Mouse (Mus musculus) lung, postnatal 4 days (tissue): ENCODE results near the gene Tmc6.
"Not testable (repeated sequence)": the region's sequence is repeated elsewhere in the genome, so short reads cannot be mapped to it uniquely, and the experiment has no call there.

Source experiments
- DNase-seq, 2 experiments: peaks; one replicate each; pipeline ENCODE4 v3.0.0; 2021

Gene Tmc6

GRCm38 (mm10) chr11:117810401-117811046 lies 28.5 kb upstream of the Tmc6 start:
- peak; percentile 91 to 92 for DNase-seq

- peak; percentile 85 to 88 for DNase-seq
Observed at GRCm38 (mm10) chr11:117809407-117810311, 27.7 kb upstream of the Tmc6 start, which contains the start of the genes Gm20708 and Syngr2. Gene Gm20708, plus strand, starts transcription at chr11:117809668. Gene Syngr2, plus strand, starts transcription at chr11:117809668.

- no peak for DNase-seq
Observed at GRCm38 (mm10) chr11:117806781-117807180, 24.8 kb upstream of the Tmc6 start.

GRCm38 (mm10) chr11:117803166-117803688 lies 21.2 kb upstream of the Tmc6 start:
- DNase-seq, result no peak

GRCm38 (mm10) chr11:117801650-117802049 lies 19.7 kb upstream of the Tmc6 start:
- DNase-seq, result no peak

GRCm38 (mm10) chr11:117800038-117800437 lies 18.0 kb upstream of the Tmc6 start:
- DNase-seq, result no peak

GRCm38 (mm10) chr11:117799174-117799573 lies 17.2 kb upstream of the Tmc6 start:
- no peak for DNase-seq

- no peak for DNase-seq
Observed at GRCm38 (mm10) chr11:117798160-117798541, 16.2 kb upstream of the Tmc6 start.

GRCm38 (mm10) chr11:117797511-117798159 lies 15.6 kb upstream of the Tmc6 start, which contains the start of gene 6030468B19Rik:
Gene 6030468B19Rik, plus strand, starts transcription at chr11:117797660.
- no peak for DNase-seq

GRCm38 (mm10) chr11:117796954-117797353 lies 15.0 kb upstream of the Tmc6 start:
- no peak for DNase-seq

- no peak for DNase-seq
Observed at GRCm38 (mm10) chr11:117794035-117794551, 12.1 kb upstream of the Tmc6 start.

- peak; percentile 87 to 89 for DNase-seq
Observed at GRCm38 (mm10) chr11:117792281-117792888, 10.4 kb upstream of the Tmc6 start.

GRCm38 (mm10) chr11:117791441-117791761 lies 9.4 kb upstream of the Tmc6 start:
- DNase-seq, result no peak

GRCm38 (mm10) chr11:117790703-117791440 lies 8.9 kb upstream of the Tmc6 start:
- DNase-seq, result peak; percentile 45 to 71

- DNase-seq, result peak; percentile 74 to 84
Observed at GRCm38 (mm10) chr11:117790286-117790685, 8.3 kb upstream of the Tmc6 start.

GRCm38 (mm10) chr11:117788481-117788880 lies 6.5 kb upstream of the Tmc6 start:
- DNase-seq, result not testable (repeated sequence)

GRCm38 (mm10) chr11:117786294-117786693 lies 4.3 kb upstream of the Tmc6 start:
- DNase-seq, result peak; percentile 74 to 78

- peak; percentile 56 to 63 for DNase-seq
Observed at GRCm38 (mm10) chr11:117783683-117784309, 1.8 kb upstream of the Tmc6 start.

- peak; percentile 81 to 85 for DNase-seq
Observed at GRCm38 (mm10) chr11:117783089-117783488, 1.1 kb upstream of the Tmc6 start.

GRCm38 (mm10) chr11:117782705-117783034 lies 672 bp upstream of the Tmc6 start:
- DNase-seq, result no peak

- peak; percentile 87 to 90 for DNase-seq
Observed at GRCm38 (mm10) chr11:117781199-117781821, 688 bp downstream of the Tmc6 start.
